Mouse (Mus musculus) c-Kit-positive CD71-positive TER-119-negative erythroid progenitor cells, embryonic 14.5 days (primary cell): ENCODE measurements around the gene Sms.

Experiments
- DNase-seq: peaks from one replicate; pipeline ENCODE4 v3.0.0-alpha.2; 2013; ENCODE audit warnings: low read depth

Gene Sms

GRCm38 (mm10) chrX:157491944-157492726 lies at the start of gene Sms:
Sms (minus strand) TSS chrX:157492287.
- DNase-seq: peak; percentile 48

DNA sequence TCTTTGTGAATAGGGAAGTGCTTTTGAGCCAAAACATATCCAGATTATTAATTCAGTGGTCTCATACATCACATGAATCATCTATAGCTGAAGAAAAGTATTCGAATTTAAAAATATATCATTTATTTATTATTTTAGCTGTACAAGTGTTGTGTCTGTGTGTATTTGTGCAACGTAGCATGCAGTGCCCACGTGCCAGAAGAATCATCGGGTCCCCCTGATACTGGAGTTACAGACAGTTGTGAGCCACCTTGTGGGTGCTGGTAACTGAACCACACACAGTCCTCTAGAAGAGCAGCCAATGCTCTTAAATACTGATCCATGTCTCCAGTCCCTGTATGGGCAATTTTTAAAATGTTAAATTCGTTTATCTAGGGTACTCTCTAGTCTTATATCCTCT lies 14.3 kb upstream of the Sms start:
- no peak for DNase-seq

DNA sequence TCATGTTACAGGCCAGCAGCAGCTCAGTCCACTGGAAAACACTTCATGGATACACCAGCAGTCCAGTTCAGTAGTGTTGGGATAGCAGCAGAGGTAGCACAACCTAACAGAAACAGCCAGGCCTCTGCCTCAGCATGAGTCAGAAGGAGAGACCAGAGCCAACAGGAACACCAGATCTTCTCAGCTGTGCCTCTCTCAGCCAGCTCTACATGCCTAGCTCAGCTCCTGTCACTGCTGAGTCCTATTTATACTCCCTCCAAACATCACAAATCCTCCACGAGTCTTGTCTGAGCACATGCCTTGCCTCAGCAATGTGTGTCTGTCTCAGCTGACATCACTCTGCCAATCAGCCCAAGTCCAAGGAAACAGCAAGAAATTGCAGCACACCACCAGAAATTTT lies 12.4 kb upstream of the Sms start:
- DNase-seq: no peak

- no peak for DNase-seq
Measured at GRCm38 (mm10) chrX:157501871-157502270, 9.8 kb upstream of the Sms start.

- no peak for DNase-seq
Measured at GRCm38 (mm10) chrX:157500004-157500403, 7.9 kb upstream of the Sms start.

DNA sequence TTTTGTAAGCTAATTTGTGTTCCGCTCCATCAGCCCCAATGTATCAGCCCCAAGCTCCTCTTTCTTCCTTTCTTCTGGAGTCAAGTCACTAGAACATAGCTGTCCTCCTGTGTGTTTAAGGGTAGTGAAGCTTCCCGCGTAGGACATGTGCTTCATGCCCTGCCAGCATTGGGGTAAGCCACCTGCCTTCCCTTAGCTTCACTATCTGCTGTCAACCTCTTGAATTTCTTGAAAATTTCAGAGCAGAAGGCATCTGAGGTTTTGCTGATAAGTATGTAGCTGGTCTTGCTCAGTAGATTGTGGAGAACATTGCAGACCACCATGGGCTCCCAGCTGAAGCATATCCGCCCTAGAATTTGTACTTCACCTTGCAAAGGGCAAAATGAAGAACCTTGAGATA lies 1.1 kb upstream of the Sms start:
- no peak for DNase-seq

DNA sequence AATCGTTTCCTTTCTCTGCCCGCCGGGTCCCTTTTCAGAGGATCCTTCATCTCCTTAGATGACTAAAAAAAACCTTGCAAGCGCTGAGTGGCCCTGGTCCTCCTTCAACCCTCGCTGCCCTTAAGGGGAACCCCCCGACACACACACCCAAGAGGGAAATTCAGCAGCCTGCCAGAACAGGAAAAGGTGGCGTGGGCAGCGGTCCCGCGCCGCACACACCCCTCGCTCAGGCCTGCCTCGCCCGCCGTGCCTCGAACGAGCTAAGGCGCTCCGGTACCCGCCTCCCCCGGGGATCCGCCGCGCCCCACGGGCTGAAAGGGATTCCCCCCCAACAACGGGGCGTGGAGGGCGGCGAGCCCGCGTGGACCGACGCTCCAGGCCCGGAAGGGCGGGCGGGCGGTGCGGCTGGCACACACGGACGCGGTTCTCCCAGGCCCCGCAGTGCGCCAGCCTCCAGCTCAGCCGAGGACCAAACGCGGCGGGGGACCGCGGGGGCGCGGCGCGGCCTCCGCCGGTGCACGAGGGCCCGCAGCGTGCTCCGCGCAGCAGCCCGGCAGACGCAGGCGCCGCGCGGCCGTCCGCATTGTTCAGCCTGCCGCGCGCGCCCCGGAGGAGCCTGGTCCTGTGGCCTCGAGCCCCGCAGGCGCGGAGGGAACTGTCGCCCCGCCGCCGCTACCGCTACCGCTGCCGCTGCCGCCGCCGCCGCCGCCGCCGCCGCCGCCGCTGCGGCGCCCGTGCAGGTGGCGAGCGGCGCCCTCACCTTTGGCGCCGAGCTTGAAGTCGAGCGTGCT lies 747 bp downstream of the Sms start:
- no peak for DNase-seq

DNA sequence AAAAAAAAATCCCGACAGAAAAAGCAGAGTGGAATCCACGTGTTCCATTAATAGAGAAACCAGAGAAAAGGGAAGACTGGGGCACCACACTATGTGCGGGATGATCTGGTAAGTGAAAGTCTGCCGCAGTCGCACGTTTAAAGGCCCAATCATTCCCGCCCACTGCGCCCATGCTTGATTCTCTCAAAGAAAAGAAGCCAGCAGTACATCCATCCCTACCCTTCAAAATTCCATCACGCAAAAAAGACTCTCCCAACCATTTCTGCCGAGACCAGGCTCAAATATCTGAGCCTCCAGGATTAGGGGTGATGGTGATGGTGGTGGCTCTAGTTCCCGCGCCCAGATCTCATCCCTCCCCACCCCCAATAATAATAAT lies 1.3 kb downstream of the Sms start:
- no peak for DNase-seq

GRCm38 (mm10) chrX:157489871-157490721 lies 2.0 kb downstream of the Sms start:
- DNase-seq: no peak

DNA sequence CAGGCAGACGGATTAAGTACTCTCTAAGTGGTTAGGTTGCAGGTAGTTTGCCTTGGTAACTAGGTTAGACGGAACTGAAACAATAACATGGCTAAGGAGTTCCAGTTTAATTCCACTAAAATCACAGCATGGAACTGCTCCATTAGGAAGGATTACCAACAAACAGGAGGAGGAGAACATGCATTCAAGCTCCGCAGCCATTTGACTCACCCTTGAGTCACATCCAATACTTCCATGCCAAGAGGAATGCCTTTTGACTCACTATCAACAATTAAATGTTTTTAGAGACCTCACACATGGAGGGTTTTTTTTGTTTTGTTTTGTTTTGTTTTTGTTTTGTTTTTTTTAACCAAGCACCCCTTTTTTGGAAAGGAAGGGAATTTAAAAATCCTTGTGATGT lies 3.3 kb downstream of the Sms start:
- no peak for DNase-seq

- no peak for DNase-seq
Measured at GRCm38 (mm10) chrX:157486765-157487164, 5.3 kb downstream of the Sms start.

DNA sequence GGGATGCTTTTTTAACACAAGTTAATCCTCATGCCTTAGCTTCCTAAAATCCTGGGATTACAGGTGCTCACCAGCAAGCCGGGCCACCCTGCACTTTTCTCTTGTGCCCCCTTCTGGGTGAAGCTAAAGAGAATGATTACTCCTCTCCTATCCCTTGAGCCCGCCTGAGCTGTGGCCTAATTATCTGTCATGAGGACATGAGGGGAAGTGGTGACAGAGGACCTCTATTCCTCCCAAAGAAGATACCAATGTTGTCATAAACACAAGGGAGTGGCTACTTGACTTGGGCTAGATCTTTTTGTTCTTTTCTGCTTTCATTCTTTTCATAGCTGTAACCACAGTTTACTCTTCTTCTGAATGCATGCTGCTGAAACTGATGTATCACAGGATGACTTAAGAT lies 9.2 kb downstream of the Sms start:
- DNase-seq: no peak

DNA sequence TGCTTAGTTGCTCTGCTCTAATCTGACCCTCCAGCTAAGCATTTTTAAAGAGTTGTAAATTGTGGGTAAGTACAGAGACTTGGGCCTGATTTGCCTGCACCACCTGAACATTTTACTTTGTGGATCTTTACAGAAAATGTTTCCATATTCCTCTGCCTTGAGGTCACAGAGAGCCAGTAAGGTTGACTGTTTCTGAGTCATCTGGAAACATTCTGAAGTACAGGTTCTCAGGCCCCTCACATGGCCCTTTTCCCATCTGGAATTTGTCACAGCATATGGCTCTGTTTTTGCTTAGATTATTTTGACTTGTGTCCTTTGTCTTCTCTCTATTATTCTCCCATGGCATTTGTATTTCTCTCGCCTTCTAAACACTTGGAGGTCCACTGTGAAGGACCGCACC lies 10.2 kb downstream of the Sms start:
- no peak for DNase-seq

DNA sequence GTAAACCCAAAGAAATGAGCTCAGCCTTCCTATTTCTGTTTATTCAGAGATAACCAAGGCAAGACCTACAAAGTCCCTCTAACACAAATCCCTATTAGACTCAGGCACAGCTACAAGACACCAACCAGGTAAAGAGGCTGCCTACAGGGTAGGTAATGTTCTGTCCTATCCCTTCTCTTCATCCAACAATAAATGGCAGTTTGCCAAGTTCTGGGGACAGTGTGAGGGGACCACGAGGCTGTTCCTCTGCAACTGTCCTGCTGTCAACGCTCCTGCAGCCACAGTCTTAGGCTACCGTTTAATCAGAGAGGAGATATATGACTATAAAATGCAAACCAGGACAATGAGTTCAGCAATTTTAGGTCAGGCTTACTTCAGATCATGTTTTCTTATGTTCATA lies 14.8 kb downstream of the Sms start:
- no peak for DNase-seq

GRCm38 (mm10) chrX:157476153-157476810 lies 15.8 kb downstream of the Sms start:
- DNase-seq: no peak

- no peak for DNase-seq
Measured at GRCm38 (mm10) chrX:157471711-157472660, 20.1 kb downstream of the Sms start.

DNA sequence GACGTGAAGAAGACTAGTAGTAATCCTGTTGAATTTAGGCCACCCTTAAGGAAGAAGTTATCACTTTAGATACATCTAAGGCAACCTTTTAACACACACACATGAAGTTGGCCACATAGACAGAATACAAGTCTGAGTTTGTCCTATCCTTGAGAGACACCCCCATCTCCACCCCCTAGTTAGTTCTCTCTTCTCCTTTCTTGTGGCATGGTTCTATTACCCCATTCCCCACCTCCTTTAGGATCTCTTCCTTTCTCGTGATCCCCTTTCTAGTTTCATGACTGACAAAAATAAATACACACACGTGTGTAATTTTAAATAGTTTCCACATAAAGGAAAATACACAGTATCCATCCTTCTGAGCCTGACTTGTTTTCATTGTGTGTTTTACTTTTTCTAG lies 23.3 kb downstream of the Sms start:
- no peak for DNase-seq

DNA sequence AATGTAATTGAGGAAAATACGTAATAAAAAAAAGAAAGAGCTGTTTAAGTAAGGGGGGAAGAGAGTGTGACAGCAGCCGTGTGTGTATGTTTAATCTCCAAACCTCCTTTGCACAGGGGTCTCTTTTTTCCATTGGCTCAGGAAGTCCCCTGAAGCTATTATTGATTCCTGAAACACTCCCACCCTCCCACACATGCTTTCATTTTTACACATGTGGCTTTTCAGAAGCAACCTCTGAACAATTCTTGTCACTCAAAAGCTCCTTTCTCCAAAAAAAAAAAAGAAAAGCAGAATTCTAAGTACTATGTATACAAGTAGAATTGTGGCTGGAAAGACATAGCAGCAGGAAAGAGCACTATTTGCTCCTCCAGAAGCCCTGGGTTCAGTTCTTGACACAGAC lies 24.0 kb downstream of the Sms start:
- DNase-seq: no peak

DNA sequence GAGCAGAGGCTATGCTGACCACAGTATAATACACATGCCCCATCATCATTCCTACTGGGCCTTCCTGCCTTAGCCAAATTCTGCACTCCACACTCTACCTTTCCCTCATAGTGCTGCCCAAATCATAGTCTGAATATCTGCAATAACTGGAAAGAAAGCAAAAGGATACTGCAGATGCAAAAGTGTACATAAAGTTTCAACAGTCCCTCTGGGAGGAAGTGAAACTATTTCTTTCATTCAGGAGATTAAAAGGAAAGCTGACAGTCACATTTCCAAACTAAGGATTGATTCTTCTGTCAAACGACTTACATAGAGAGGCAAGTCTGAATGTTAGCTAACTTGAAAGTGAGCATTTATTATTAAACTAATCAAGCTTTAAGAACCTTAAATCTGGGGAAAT lies 26.1 kb downstream of the Sms start:
- DNase-seq: no peak

GRCm38 (mm10) chrX:157462716-157463115 lies 29.4 kb downstream of the Sms start:
- no peak for DNase-seq

GRCm38 (mm10) chrX:157454430-157454829 lies 37.7 kb downstream of the Sms start:
- peak; percentile 21 for DNase-seq
